Mouse (Mus musculus) liver, embryonic 13.5 days (tissue): ENCODE results near the gene Tns3. TPM values are rescaled to one million over a fixed set of nuclear protein-coding genes. Genes with fewer than 3 reads are reported as not detected.

Source experiments
- ATAC-seq: fragments of 200-750 bp; cut with Nextera tagmentation; 2 replicates; pipeline ENCODE4 v1.8.0; 2017; ENCODE audit warnings: low read depth, mild to moderate bottlenecking, moderate number of reproducible peaks, moderate library complexity
- DNase-seq: peaks from one replicate; pipeline ENCODE4 v3.0.0; 2022
- H3K27ac ChIP-seq: fragments of 300-500 bp; sonication (generic); 2 replicates; pipeline ENCODE4 v1.5.1; 2015; ENCODE audit warnings: moderate library complexity, mild to moderate bottlenecking, inconsistent platforms
- H3K27me3 ChIP-seq: fragments of 300-500 bp; sonication (generic); 2 replicates; pipeline ENCODE4 v1.6.1; 2015; ENCODE audit warnings: mild to moderate bottlenecking, inconsistent platforms
- H3K36me3 ChIP-seq: fragments of 300-500 bp; sonication (generic); 2 replicates; pipeline ENCODE4 v1.6.1; 2015; ENCODE audit warnings: mild to moderate bottlenecking, inconsistent platforms
- H3K4me1 ChIP-seq: fragments of 300-500 bp; sonication (generic); replicated peaks from 2 replicates; pipeline ENCODE4 v1.6.1; 2015; ENCODE audit warnings: inconsistent platforms
- H3K4me2 ChIP-seq: fragments of 300-500 bp; sonication (generic); 2 replicates; pipeline ENCODE4 v1.6.1; 2015; ENCODE audit warnings: inconsistent platforms, mild to moderate bottlenecking, moderate library complexity
- H3K4me3 ChIP-seq: fragments of 300-500 bp; sonication (generic); replicated peaks from 2 replicates; pipeline ENCODE4 v1.5.1; 2015; ENCODE audit warnings: mild to moderate bottlenecking, inconsistent platforms
- H3K9ac ChIP-seq: fragments of 300-500 bp; sonication (generic); 2 replicates; pipeline ENCODE4 v1.6.1; 2015; ENCODE audit warnings: mild to moderate bottlenecking, inconsistent platforms
- H3K9me3 ChIP-seq: fragments of 300-500 bp; sonication (generic); replicated peaks from 2 replicates; pipeline ENCODE4 v1.6.1; 2016; ENCODE audit warnings: inconsistent platforms
- WGBS: fragments of 180-500 bp; shearing (Covaris S2); methylation state at CpG from one replicate; pipeline ENCODE4 v1.1.7; 2015; ENCODE audit not compliant: insufficient replicate concordance; 5-methylcytosine and 5-hydroxymethylcytosine counted together
- polyA plus RNA-seq: library from polyadenylated mRNA; unstranded; fragments of >200 nt; fragmentation: Nextera tagmentation; extraction: Ambion mirVana; gene quantifications from 2 replicates; pipeline ENCODE4 v1.2.1, GENCODE M21; 2015

Tns3 gene
- polyA plus RNA-seq, 1 experiment from 2014 or later, result 2.8 TPM

DNA sequence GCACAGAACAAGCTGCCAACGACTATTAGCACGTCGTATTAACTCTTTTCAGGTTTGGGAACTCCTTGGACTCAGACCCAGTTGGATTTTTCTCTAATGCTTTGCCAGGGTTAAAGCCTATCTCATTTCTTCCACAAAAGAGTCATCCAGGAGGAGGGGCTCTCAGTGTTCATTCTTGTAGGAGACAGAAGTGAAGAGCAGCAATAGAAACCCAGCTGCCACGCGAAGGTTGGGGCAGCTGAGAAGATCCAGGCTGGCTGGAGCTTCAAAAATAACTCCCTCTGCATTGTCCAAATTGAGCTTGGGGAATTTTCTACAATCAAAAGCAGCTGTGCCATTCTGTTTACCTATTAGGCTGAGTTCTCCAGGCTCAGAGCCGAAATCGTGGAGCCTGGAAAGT lies 16.3 kb upstream of the Tns3 start:
- no peak for DNase-seq

DNA sequence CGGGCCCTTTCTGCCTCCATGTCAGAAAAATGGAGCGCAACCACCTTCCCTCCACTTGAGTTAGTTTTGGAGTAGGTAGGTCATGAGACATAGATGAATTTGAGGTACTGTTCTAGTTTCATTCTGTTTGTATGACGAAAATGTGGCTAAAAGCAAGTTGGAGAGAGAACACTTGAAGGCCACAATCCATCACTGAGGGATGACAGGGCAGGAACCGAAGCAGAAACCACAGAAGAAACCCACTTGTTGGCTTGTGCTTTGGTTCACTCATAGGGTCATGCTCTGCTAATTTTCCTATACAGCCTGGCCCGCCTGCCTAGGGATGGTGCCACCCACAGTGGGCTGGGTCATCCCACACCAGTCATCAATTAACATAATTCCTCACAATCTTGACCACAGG lies 14.9 kb upstream of the Tns3 start:
- Histone ChIP-seq H3K9ac (no peak overlapping the region), H3K27me3 (no peaks in the 10 kb centered on the region), H3K4me1 (no peaks in the 10 kb centered on the region), H3K27ac (no peak overlapping the region), H3K9me3 (no peaks in the 10 kb centered on the region), H3K4me3 (no peak overlapping the region), H3K4me2 (no peak overlapping the region), H3K36me3 (no peaks in the 10 kb centered on the region)
- no peak for DNase-seq
- no peak for ATAC-seq
- 50% methylated on average over 5 of the region's 5 CpGs for WGBS

More for the DNA sequence above, 16.3 kb upstream of the Tns3 start:
- Histone ChIP-seq H3K27ac (no peak overlapping the region), H3K9ac (no peak overlapping the region), H3K4me2 (no peak overlapping the region), H3K4me3 (no peak overlapping the region), H3K9me3 (no peaks in the 10 kb centered on the region), H3K4me1 (no peaks in the 10 kb centered on the region; the same call in 1 of the 2 replicates), H3K27me3 (no peaks in the 10 kb centered on the region), H3K36me3 (no peaks in the 10 kb centered on the region)
- ATAC-seq, result no peak
- 65% methylated on average over 7 of the region's 7 CpGs for WGBS

DNA sequence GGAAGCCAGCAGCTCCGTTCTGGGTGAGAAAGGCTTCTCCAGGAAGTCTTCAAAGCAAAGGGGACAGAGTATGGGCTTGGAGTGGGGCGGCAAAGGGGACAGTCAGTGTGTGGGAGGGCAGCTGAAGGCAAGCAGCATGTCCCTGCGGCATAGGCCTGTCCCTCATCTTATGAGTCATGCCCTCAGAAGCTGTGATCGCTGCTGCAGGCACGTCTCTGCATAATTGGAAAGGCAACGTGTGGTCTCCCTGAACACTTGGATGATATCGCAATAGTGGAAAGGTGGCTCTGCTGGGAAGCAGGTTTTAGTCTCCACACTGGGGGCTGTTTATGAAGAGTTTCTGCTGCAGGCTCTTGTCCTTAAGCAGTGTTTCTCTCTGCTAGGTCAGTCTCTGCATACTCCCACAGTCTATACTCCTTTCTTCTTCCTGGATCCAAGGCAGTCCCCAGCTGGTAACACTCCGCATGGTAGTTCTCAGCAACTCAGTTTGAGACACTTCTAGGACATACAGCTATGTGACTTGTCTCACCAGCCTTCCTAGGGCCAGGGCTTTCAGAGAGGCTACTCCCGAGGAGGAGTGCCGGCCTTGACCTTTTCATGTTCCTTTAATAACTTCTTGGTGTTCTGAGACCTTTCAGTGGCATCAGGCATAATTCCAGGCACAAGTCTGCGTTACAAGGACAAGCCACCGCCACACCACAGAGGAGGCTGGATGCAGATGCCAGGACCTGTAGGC lies 14.1 kb upstream of the Tns3 start:
- Histone ChIP-seq H3K27me3 (no peaks in the 10 kb centered on the region), H3K36me3 (no peaks in the 10 kb centered on the region), H3K9ac (no peak overlapping the region), H3K27ac (no peak overlapping the region), H3K4me3 (no peak overlapping the region), H3K4me2 (no peak overlapping the region), H3K4me1 (no peaks in the 10 kb centered on the region), H3K9me3 (no peaks in the 10 kb centered on the region)
- ATAC-seq, result no peak
- WGBS, result 45% methylated on average over 12 of the region's 12 CpGs
- DNase-seq, result no peak

DNA sequence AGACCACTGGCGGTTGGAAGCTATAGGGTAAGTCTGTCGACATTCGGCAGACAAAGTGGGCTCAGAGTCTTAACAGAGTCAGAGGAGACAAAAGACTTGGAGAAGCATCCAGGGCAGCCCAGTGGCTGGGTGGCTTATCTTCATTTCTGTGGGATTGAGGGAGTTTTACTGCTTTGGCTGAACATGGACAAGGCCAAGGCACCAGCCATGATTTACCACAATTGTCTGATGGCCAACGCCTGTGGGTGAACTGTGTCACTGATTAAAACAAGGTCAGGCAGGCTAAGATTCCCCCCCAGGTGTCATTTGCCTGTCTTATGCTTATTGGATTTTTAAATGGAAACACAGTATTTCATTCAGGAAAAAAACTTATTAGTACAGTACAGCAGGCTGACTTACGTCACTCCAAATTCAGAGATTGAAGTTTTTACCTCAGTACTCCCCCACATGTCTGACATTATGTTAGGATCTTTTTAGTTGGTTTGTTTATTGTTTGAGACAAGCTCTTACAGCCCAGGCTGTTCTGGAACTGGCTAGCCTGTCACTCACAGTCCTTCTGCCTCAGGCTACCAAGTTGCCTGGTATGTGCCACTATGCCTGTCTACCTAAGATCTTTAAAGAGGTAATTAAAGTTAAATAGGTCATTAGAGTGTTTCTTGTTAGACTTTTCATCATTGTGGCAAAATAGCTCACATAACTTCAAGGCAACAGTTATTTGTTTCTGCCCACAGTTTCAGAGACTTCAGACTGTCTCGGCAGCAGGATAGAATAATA lies 11.6 kb upstream of the Tns3 start:
- 77% methylated on average over 6 of the region's 6 CpGs for WGBS
- Histone ChIP-seq H3K4me2 (no peak overlapping the region), H3K27me3 (no peaks in the 10 kb centered on the region), H3K4me1 (no peaks in the 10 kb centered on the region), H3K27ac (no peak overlapping the region), H3K4me3 (no peak overlapping the region), H3K9me3 (no peaks in the 10 kb centered on the region), H3K9ac (no peak overlapping the region), H3K36me3 (no peaks in the 10 kb centered on the region)
- ATAC-seq (no peak), DNase-seq (no peak)

DNA sequence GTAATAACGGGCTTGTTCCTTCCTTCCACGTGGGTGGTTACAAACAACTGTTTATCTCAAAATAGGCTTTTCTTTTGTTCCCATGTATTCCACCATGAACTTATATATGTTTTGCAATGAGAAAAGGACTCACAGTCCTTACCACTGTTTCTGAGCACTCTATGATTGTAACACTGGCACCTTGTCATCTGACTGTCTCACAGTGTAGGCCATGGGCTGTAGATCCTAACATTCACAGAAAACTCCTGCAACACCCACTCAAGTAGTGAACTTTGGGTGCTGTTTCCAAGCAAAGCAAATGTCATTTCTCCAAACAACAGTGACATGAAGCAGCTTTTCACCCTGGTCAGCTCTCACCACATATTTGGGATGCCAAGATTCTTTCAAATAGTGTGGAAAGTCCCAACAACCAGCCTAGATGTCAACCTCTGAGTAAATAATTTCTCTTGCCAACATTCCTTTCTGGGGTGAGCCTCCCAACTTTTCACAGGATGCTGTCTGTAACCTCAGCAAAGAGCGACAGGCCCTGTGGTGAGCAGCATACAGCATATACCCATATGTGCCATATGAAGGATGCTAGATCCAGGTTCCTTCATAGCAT lies 10.3 kb upstream of the Tns3 start:
- Histone ChIP-seq H3K27me3 (no peaks in the 10 kb centered on the region), H3K36me3 (no peaks in the 10 kb centered on the region), H3K4me3 (no peak overlapping the region), H3K4me2 (no peak overlapping the region), H3K9me3 (no peaks in the 10 kb centered on the region), H3K4me1 (no peaks in the 10 kb centered on the region), H3K9ac (no peak overlapping the region), H3K27ac (no peak overlapping the region)
- DNase-seq (no peak), ATAC-seq (no peak)
- WGBS, result 49% methylated on average over 3 of the region's 3 CpGs

DNA sequence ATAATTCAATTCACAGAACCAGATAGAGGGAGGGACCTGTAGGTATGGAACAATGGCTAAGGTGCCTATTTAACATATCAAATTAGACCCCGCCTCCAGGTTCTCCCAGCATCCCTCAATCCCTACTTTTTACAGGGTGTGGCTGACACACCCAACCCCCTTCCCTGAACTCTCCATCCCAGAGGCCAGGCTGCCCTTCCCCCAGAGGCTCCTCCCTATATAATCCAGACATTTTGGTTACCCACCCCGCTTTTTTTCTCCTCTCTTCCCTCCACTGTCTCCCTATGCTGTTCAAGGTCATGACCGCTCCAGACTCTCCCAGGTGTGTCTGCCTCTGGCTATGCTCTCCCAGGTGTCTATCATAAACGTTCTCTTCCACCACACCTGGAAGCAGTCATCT lies 7.4 kb upstream of the Tns3 start:
- H3K4me1 ChIP-seq, result no peaks in the 10 kb centered on the region
- no peaks in the 10 kb centered on the region for H3K27me3 ChIP-seq
- DNase-seq (no peak), ATAC-seq (no peak)
- H3K4me3 ChIP-seq, result no peak overlapping the region
- no peak overlapping the region for H3K27ac ChIP-seq
- no peaks in the 10 kb centered on the region for H3K36me3 ChIP-seq
- H3K9ac ChIP-seq, result no peak overlapping the region
- no peaks in the 10 kb centered on the region for H3K9me3 ChIP-seq
- WGBS, result 66% methylated on average over 4 of the region's 4 CpGs
- no peak overlapping the region for H3K4me2 ChIP-seq

DNA sequence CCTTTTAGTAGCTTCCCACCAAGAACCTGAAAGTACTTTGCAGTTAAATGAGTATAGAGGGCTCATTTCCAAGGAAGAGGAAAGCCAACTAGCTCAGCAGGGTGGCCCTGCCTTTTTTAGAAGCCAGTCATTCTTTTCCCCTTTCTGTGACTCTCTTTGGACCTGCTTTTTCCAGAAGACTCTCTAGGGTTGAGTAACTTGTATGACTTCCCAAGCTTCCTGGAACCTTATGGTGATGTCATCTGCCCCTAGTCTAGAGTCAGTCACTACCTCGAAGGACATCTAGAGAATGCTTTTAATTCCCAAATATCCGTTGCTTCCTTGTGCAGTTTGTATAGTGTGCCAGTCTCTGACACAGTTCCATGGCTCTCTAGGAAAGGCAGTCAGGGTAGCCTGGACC lies 4.8 kb upstream of the Tns3 start:
- 72% methylated on average over 2 of the region's 2 CpGs for WGBS

DNA sequence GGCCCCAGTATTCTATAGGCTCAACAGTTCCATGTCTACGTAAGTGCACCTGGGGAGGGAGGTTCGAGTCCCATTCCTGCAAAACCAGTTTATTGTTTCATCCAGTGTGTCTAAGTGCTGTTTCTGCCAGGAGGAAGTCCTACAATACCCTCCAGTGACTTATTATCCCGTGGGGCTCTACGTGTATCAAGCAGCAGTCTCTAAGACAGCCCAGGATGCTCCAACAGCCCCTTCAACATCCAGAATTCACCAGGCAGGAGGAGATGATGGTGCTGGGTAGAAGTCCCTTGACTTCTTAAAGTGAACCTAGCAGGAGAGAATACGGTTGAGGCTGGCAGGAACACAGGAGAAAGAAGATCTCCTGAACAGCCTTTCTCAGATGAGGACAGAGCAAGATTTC lies 462 bp upstream of the Tns3 start:
- Histone ChIP-seq H3K27ac (no peak overlapping the region), H3K36me3 (no peaks in the 10 kb centered on the region), H3K27me3 (peaks cover 28% of the 10 kb centered on the region), H3K9ac (peak overlapping the region; percentile 77), H3K4me3 (peak overlapping the region; percentile 66), H3K4me1 (peaks cover 30% of the 10 kb centered on the region), H3K4me2 (peak overlapping the region; percentile 82), H3K9me3 (no peaks in the 10 kb centered on the region)
- WGBS, result 43% methylated on average over 5 of the region's 5 CpGs
- DNase-seq, result no peak
- no peak for ATAC-seq

More for the DNA sequence above, 4.8 kb upstream of the Tns3 start:
- Histone ChIP-seq H3K9me3 (no peaks in the 10 kb centered on the region), H3K4me1 (peaks cover 5% of the 10 kb centered on the region; the same call in 1 of the 2 replicates), H3K9ac (no peak overlapping the region), H3K4me2 (no peak overlapping the region), H3K27me3 (peaks cover 20% of the 10 kb centered on the region), H3K27ac (no peak overlapping the region), H3K36me3 (no peaks in the 10 kb centered on the region), H3K4me3 (no peak overlapping the region)
- DNase-seq (no peak), ATAC-seq (no peak)

DNA sequence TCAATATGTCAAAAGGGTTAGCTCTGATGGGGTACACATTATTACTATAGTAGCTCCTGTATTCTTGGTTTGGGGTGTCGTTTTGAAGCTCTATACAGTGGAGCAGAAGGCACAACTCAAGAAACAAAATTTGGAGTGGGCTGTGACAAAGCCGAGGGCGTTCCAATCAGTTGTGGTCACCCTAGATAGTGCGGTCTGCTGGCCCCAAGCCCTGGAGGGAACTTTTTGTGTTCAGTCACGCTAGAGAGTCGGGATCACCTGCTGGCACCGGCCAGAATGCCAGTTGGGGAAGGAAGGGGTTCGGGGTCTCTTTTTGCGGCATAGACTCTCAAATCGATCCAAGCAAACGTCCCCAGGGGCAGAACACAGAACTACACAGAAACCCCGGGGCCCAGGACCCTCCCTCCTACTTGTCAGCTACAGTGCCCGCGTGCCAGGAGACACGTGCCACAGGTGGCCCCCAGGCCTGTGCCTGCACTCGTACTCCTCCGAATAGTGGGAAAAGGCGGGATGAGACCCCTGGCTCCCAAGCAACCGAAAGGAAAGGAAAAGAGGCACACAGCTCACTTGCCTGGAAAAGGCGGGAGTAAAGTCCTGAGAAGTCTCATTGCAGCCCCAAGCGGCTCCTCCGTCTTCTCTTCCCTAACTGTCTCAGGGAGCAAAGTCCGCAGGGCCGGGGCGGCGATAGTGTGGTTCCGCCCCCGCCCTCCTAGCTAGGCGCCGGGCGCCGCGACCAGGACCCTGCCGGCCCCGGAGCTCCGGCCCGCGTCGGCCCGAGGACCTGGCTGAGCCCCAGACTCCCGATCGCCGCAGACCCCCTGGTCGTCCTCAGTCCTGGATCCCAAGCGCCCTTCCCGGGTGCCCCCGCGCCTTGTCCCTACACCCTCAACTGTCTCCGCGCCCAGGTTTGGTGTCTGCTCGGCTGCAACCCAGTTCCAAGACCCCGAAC lies 617 bp downstream of the Tns3 start:
- WGBS, result under 1% methylated on average over 52 of the region's 52 CpGs
- Histone ChIP-seq H3K4me3 (peak overlapping the region; percentile 66), H3K9me3 (no peaks in the 10 kb centered on the region), H3K27ac (peak overlapping the region; percentile 48; the same call in 1 of the 2 replicates), H3K4me2 (peak overlapping the region; percentile 82), H3K4me1 (peaks cover 37% of the 10 kb centered on the region), H3K27me3 (peaks cover 28% of the 10 kb centered on the region), H3K36me3 (no peaks in the 10 kb centered on the region), H3K9ac (peak overlapping the region; percentile 77)
- DNase-seq, result peak; percentile 18
- ATAC-seq, result peak; percentile 74

DNA sequence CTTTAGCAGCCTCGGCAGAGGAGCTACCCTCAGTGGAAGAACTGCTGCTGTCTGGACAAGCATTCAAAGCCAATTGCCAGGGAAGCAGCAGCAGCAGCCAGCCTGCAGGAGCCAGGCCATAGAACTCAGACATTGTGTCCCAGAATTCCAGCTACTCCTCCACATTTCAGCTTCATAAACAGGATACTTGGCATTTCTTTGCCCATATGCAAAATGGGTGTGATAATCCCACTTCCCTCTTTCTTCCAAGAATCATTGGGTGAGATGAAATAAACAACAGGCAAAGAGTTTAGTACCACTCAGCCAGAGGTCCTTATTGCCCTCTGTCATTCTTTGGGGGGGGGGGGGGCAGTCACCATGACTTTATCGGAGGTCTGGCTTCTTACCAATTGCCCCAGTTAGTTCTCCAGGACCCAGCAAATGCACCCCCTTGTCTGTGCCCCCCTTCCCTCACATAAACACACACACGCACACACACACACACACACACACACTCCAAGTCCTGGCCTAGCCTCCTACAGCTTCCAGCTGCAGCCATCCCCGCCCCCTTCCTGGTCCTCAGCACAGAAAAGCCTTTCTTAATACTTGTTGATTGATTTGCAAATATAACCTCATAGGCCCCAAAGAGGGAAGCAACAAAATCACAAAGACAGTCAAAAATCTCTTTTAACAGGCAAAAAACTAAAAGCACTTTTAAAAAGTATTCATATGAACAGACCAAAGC lies 1.5 kb downstream of the Tns3 start:
- H3K36me3 ChIP-seq, result no peaks in the 10 kb centered on the region
- H3K4me3 ChIP-seq, result peak overlapping the region; percentile 66
- no peak for DNase-seq
- peaks cover 40% of the 10 kb centered on the region for H3K4me1 ChIP-seq
- H3K9me3 ChIP-seq, result no peaks in the 10 kb centered on the region
- WGBS, result 53% methylated on average over 4 of the region's 4 CpGs
- no peak overlapping the region for H3K27ac ChIP-seq
- H3K9ac ChIP-seq, result no peak overlapping the region
- peak overlapping the region; percentile 82 for H3K4me2 ChIP-seq
- ATAC-seq, result no peak
- H3K27me3 ChIP-seq, result peaks cover 28% of the 10 kb centered on the region
